Mouse (Mus musculus) gonadal fat pad, adult 2 months (tissue): Measurements from ENCODE around the gene Cnot8. TPM values are rescaled to one million over a fixed set of nuclear protein-coding genes. Genes with fewer than 3 reads are reported as not detected.
"Not testable (repeated sequence)": the region's sequence is repeated elsewhere in the genome, so short reads cannot be mapped to it uniquely, and the experiment has no call there.

ENCODE experiments used
- DNase-seq: peaks from one replicate; pipeline ENCODE4 v3.0.0-alpha.2; 2012; ENCODE audit warnings: low read depth
- polyA plus RNA-seq: library from polyadenylated mRNA; depleted of rRNA; stranded (reverse); fragments of >200 nt; gene quantifications from 2 replicates; pipeline ENCODE4 v1.2.3, GENCODE M21; 2012; rRNA removed

Cnot8 gene
- polyA plus RNA-seq = 52.2 and 54.6 TPM in 2 replicates

DNA sequence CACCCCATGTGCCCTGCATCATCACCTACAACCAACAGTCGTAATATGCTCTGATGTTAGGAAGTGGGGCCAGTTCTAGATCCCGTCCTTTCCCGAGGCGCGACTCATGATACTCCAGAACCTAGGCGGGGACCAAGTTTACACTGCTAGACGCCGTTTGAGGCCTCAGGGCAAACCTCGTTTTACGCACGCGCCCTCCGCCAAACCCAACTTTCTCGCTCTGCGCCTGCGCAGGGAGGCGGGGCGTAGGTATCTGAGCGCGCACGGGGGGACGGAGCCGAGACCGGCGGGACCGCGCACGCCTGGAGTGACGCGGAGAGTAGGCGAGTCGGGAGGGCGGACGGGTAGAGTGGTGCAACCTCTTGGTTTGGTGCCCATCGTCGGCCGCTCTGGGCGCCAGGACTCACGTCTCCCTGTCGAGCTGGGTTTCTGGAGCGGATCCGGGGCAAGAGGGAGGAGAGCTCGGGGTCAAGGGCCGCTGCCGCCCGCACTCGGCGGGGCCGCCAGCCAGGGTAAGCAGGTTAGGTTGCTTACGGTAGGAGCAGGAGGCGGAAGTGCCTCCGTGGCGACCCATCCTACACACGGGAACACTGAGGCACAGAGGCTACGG, at the start of gene Cnot8:
TSS of gene Cnot8 (plus strand) at position 457 of the 610 bp plus-strand sequence.
- DNase-seq = peak; percentile 77

DNA sequence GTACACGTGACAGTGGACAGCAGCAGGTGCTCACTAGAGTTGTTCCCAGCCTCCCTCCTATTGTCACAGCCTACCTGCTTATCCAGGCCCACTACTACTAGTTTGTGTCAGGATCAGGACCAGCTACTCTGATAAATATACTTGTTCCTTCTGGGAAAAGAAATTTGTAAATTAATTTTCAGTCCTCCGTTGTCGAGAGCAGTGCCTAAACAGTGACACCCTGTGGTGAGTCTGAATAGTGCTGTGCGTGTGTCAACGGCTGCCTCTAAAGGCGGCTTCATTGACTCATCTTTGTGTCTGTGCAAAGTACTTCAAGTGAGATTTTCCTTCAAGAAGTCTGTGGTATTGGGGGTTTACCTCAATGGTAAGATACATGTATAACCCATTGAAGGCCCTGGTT, 46.5 kb upstream of the Cnot8 start:
- no peak for DNase-seq

DNA sequence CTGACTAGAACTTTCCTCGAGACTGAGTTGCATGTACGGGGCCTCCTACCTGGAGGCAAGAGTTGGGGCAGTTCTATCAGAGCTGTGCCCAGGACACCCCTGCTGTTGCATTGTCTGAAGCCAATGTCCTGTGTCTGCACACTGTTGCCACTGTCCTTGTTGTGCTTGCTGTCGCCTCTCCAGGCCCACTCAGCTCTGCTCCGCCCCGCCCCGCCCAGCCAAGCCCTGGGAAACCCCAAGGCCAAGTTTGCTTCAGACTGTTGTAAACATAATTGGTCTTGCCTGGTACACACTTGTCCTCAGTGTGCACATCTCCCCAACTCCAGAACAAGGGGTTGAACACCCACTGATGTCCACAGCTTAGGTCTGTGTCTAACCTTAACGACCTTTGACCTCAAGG, 44.2 kb upstream of the Cnot8 start:
- not testable (repeated sequence) for DNase-seq

DNA sequence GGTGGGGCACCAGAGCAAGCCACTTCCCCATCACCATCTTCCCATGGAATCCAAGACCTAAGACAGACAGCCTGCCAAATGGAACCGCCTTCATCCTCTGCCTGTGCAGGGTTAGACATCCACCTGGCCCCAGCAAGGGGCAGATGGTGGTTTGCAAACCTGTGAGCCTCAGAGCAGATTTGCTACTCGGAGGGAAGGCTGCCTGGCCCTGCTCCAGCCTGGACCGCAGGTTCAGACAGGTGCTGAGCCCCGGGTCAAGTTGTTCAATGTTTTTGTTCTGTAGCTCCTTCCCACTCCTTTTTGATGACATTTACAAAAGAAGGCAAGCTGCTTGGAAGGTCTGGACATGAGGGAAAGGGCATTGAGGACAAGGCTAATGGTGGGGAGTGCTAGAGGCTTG, 42.7 kb upstream of the Cnot8 start:
- not testable (repeated sequence) for DNase-seq

DNA sequence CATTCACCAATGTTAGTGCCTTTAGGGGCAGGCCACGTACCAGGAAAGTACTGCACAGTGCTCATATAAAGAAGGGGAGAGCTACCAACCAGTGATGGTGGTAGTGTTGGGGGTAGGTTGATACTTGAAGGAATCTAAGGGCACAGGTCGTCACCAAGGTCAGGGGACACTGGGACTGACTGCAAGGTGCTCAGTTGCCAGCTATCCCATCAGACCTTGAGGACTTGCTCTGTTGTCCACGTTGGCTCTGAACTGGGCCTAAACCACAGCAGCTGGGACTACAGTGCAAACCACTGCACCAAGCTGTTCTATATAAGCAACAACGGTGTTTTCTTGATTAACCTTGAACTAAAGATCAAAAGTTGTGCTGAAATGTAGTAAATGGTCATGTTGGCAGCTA, 41.4 kb upstream of the Cnot8 start:
- DNase-seq = no peak

DNA sequence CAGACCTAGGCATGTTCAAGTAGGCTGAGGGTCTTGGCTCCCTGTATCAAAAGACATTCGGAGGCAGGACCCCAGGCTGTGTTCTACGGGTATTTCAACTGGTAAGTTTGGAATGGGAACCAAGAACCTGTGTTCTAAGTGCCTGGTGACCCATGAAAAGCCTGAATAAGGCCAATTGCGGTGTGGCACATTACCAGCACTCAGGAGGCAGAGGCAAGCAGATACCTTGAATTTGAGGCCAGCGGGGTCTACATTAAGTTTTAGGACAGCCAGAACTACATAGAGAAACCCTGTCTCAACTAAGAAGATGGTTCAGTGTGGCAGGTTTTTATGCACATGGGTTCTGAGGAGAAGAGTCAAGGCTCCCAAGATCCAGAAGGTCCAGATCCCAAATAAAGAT, 38.9 kb upstream of the Cnot8 start:
- no peak for DNase-seq

DNA sequence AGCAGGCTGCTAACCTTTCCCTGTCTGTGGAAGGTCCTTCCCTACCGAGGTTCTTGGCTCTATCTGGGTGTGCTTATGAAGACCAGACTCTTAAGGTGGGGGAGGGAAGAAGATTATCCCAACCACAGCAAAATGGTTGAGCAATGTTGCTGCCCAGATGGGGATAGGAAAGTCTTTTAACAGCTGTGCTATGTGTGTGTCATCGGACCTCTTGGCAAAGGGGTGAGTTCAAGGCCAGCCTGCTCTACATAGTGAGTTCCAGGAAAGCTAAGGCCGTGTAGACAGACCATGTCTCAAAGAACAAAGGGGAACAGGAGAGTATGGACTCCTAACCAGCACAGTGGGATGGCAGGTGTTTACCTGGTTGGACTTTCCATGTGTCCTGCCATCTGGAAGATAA, 31.0 kb upstream of the Cnot8 start:
- DNase-seq = no peak

DNA sequence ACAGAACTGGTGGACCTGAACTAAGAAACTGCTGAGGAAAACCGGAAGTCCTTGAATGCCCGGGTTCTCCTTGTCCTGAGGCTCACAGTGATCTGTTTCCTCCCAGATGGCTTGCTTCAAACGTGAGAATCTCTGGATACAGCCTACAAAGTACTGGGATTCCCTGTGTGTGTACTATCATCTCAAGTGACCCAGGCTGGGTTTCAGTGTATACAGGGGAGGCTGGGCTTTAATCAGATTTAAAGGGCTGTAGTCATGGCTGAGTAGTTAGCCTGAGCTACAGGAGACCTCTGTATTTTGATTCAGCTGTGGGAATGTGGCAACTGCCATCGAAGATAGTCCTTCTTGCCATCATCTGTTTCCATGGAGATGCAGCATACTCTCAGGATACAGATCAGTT, 26.7 kb upstream of the Cnot8 start:
- DNase-seq = no peak

DNA sequence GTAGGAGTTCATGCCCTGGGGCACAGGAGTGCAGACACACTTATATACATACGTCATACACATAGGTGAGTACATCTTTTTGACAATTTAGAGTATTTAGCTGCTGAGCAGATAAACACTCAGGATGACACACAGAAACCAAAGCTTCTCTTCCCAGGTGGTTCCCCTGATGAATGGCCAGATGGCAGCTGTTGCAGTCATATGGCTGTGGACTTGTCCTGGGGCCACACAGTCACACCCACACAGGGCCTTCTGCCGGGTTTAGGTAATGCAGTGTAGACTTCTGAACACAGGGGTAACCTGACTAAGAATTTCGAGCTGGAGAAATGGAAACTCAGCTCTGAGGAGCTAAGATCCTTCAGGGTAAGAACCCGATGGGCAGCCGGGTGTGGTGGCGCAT, 22.2 kb upstream of the Cnot8 start:
- DNase-seq = no peak

DNA sequence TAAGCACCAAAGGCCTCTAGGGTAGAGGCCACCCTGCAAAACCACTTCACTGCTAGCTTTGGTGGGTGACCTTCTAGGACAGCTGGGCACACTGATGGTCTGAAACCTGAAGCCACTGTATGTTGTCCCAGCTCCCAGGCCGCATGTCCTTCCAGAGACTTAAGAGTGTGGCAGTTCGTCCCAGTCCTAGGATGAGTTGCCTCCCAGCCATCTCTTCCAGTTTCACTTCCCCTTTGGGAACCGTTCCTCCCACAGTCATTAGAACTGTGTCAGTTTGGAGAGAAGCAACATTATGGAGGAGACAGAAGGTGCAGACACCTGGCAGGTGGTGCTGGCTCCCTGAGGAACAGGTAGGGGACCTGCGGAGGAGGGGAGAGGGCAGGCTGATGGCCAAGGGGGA, 11.4 kb upstream of the Cnot8 start:
- no peak for DNase-seq

DNA sequence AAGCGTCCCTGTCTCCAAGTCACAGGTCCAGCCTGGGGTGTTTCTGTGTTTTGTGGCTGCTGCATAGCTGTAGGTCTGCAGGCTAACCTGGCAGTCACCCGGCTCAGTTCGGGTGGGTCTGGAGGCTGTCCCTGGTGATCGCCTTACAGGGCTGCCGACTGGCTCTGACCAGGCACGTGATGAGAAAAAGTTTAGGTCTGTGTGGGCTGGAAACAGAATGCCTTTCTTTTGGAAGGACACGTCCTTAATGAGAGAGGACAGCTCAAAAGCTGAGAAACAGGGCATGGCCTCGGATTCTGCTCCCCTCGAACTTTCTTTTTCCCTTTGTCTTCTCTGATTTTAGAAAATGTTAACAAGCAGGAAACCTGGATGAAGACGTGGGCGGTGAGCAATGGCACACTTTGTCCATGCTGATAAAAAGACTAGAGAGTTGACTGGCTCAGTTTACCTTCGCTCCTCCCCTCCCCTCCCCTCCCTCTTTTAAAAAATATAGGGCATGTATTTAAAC, 10.9 kb upstream of the Cnot8 start, which contains the start of gene Gm12248:
TSS of gene Gm12248 (minus strand) at position 114 of the 508 bp plus-strand sequence.
- DNase-seq = no peak

DNA sequence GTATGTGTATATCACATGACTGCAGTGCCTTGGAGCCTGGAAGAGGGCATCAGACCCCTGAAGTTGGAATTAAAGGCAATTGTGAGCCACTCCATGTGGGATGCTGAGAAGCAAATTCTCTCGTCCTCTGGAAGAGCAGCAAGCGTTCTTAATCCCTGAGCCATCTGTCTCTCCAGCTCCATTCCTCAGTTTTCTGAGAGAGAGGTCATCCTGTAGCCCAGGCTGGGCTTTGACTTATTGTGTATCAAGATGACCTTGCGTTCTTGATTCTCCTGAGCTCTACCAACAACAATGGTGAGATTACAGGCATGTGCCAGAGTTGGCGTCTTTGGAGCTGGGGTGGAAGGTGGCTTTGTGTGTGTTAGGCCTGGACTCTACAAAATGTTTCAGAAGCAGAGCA, 9.2 kb upstream of the Cnot8 start:
- DNase-seq = no peak

DNA sequence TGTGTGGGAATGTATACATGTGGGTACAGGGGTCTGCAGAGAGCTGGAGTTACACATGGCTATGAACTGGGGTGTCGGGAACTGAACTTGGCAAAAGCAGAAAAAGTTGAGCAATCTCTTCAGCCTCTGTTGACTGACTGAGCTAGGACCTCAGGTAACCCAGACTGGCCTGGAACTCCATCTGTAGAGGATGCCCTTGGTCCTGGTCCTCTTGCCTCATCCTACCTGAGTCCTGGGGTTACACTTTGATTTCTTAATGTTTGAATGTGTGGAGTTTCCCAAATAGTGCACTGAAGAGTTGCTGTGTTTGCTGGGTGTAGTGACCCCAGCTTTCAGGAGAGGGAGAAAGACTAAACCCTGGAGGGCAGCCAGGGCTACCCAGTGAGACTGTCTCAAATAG, 8.4 kb upstream of the Cnot8 start:
- DNase-seq = no peak

DNA sequence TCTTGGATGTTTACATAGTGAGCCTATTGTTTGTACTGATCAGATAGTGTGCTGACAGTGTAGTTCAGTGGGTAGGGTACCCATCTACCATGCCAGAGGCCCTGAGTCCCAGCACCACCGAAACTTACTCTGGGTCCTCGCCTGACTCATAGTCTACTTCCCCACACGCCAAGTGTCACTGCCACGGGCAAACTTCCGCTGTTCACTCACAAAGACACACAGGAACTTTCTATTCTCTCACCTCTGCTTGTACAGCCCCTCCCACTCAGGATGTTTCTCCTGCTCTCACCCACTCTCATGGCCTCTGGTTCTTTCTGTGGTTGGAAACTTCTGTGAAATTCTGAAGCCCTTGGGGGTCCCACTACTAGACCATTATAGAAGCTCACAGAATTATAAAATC, 7.8 kb upstream of the Cnot8 start:
- DNase-seq = no peak

DNA sequence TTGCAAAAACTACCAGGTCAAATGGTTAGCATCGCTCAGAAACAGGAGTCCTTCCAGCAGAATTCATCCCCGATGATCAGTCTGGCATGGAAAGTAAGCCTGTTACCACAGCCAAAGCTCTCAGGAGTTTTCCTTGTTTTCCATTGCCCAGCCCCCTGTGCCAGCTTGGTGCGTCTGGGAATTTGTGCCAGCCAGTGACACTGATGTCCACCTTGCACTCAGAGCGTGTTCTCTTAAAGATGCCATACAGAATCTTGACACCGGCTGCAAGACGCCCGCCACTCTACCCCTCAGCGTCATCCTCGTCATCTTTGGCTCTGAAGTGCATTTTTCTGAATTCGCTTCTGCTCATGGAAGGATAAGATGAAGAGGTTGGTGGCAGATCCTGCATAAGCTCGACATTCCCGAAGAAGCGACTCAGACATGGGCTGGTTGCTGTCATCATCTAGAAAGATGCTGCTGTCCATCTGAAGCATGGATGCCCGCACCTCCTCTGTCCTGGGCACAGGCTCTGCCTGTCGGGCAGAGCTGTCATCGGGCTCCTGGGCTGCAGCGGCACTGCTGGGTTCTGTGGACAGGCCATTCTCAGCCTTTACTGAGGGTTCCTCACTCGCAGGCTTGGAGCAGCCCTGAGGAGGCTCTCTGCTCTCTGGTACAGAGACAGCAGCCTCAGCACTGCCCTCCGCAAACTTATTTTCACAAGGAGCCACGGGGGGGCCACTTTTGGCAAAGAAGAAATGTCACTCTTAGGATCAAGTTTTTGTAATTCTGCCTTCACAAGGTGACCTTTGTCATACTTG, 6.9 kb upstream of the Cnot8 start:
- no peak for DNase-seq

DNA sequence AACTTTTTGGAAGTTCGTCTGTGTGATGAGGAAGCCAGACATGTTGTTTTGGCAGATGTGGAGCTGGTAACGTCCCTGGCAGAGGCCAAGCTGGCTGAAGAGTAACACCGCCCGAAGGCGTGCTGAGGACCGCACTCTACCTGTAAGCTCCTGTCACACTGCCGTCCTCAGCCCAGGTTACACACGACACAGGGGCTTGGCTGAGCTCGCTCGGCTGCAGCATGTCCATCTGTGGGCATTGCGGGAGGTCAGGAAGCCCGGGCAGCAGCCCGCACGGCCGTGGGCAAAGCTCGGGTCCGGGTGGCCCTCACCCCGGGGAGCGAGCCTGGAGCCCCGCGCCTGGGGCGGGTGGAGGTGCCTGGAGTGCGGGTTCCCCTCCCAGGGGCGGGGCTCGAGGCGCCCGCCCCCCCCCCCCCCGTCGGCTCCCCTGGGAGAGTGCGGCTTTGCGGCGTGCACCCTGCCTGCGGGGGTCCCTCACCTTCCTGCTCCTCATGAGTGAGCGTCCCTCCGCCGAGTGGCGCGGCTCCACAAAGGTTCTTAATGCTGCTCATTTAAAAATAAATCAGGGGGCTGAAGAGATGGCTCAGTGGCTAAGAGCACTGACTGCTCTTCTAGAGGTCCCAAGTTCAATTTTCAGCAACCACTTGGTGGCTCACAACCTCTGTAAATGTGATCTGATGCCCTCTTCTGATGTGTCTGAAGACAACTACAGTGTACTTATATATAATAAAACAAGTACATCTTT, 6.2 kb upstream of the Cnot8 start:
- no peak for DNase-seq

DNA sequence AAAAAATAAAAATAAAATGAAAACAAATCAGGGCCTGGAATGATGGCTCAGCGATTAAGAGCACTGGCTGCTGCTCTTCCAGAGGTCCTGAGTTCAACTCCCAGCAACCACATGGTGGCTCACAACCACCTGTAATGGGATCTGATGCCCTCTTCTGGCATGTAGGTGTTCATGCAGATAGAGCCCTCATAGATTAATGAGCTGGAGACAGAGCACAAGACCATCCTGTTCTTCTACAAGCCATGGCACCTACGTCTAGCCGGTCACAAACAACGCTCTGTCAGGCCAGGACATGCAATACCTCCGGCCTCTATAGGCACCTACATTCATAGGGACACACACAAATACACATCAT, 5.6 kb upstream of the Cnot8 start:
- not testable (repeated sequence) for DNase-seq

DNA sequence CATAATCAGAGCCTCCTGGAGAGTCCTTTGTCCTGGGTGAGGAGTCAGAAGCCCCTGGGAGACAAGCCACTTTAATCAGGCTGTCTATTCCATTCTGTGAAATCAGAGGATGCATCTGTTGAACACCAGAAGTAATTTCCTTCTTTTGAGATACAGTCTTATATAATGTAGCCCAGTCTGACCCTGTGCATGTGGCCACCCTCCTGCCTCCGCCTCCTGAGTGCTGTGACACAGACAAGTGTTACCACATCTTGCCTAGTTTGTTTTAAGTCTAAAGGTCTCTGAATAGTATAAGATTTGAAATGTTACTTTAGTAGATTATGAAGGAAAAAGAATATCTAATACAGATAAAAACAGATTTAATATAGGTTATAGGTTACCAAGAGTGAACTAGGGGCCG, 3.9 kb upstream of the Cnot8 start:
- no peak for DNase-seq

DNA sequence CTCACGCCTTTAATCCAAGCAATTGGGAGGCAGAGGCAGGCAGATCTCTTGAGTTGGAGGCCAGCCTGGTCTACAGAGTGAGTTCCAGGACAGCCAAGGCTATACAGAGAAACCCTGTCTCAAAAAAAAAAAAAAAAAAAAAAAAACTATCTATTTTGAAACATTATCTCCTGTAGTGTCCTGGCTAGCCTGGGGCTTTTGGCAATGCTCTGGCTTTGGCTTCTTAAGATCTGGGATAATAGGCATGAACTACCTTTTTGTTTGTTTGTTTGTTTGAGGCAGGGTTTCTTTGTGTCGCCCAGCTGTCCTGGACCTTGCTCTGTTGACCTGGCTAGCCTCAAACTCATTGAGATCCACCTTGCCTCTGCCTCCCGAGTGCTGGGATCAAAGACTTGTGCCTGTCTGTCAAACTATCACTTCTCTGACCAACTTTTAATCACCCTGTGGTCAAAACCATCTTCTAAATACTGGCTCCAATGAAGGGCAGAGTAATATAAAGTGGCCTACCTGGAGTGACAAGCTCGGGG, 2.7 kb upstream of the Cnot8 start:
- DNase-seq = no peak

DNA sequence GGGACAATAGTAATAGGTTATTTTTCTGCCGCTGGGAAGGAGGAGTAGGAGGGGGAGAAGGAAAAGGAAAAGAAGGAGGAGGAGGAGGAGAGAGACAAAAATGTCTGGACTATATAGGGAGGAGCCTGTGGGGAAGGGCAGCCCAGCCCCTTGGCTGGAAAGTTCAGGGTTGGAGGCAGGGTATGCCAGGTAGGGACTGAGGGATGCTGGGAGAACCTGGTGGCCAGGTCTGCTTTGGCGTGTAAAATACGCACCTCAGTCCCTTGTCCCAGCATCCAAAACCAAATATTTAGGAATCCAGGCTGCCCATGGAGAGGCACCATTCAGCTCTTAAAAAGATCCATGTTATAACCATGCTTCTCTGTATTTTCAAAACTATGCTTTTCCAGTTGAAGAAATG, 1.8 kb upstream of the Cnot8 start:
- DNase-seq = no peak

DNA sequence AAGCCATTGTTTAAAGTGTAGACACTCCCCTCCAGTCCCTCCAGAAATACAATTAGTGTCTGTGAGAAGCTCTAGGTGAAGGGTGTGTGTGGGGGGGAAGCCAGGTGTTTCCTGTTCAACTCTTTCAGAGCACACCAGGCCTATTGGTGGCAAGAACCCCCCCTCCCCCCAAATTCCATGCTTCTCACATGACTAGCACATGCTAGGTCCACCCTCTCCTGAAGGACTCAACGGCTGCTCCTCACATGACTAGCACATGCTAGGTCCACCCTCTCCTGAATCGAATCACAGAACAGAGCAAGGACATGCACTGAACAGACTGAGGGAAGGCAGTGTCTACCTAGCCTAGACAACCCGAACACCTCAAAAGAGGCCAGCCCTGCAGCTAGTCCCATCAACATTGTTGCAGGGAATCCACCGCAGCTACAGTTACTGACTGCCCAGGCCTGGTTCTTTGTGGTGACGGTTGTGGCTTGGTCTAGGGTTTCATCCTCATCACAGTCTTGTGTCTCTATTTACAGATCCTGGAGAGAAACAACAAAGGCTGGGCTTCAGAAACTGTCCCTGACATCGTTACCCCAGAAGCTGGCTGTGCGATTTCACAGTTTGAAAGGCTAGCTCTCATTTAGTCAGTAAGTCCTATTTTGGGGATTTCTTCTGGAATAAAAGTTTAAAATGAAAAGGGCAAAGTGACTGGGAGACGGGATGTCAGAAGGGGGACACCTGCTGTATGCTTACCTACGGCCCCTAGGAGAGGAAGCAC, 1.2 kb upstream of the Cnot8 start:
- no peak for DNase-seq

DNA sequence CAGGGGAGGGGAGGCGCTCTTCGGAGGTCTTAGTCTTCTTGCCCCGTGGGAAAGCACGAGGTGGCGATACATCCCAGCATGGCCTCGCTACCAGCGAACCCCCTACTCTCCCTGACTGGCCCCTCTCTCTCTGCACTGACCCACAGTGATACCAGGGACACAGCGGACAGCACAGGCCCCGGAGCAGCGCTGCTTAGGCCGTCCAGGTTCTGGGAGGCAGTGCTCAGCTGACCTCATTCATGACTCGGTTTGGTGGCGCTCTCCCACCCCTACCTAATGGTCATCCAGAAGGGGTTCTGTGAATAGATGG, 654 bp upstream of the Cnot8 start:
- DNase-seq = no peak
